ENCODE assay signal across 10 mouse cellular contexts in the genomic region with DNA sequence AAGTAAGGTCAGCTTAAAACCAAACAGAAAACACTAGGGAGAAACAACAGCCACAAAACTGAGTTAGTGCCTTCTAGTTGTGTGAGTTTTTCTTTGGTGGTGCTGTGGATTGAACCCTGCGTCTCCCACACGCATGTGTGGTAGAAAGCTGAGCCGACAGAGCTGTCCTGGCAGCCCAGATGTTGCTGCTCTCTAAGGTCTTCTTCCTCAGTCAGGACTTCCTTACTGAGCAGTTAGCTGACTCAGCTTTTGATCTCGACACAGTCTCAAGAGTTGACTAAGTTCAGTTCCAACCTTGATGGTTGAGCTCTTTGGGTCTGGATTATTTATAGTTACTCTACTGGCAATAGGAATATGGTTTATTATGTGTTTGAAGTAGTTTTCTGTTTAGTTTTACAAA.
DNase-seq lines count a peak whose midpoint lies in the region; ATAC-seq and TF ChIP-seq lines count a peak whose summit lies in the region.
"Had no signal": no experiment of that assay in that cellular context is flagged by ENCODE, and none has a peak within 500 bp of the region (broad histone marks: within the 10 kb centered on the region; RNA-seq: fewer than 3 reads in every experiment).

No protein-coding gene starts in this region.

- H3K4me2 ChIP-seq in midbrain, postnatal 0 days (ENCODE audit: low read depth, low read length, poor library complexity, severe bottlenecking) = 0 out of 2 replicates have a peak overlapping the region, but pooled peaks have one; percentile 3
- no peak overlapping the region for H3K4me2 ChIP-seq in midbrain, embryonic 11.5 days
- no peak overlapping the region for H3K4me2 ChIP-seq in liver, embryonic 12.5 days

- no peak for ATAC-seq in midbrain, postnatal 0 days (ENCODE audit: low FRiP score)
- no peak for ATAC-seq in midbrain, embryonic 11.5 days (ENCODE audit: low FRiP score)
- peak; percentile 64 for ATAC-seq in granulocyte monocyte progenitor cell, adult 5-6 weeks (replicated peaks; ENCODE audit: poor library complexity, severe bottlenecking)
- ATAC-seq in liver, embryonic 12.5 days = no peak
- ATAC-seq: intestine, postnatal 0 days had no signal

- no peak overlapping the region for H3K27ac ChIP-seq in midbrain, postnatal 0 days (ENCODE audit: low read depth, low read length)
- H3K27ac ChIP-seq in midbrain, embryonic 11.5 days (ENCODE audit: low read depth, low read length) = no peak overlapping the region
- no peak overlapping the region for H3K27ac ChIP-seq in liver, embryonic 12.5 days

- no peaks in the 10 kb centered on the region for H3K27me3 ChIP-seq in midbrain, postnatal 0 days (ENCODE audit: insufficient read depth, low read length)
- no peaks in the 10 kb centered on the region for H3K27me3 ChIP-seq in midbrain, embryonic 11.5 days (ENCODE audit: control insufficient read depth, insufficient read depth, low read length)
- H3K27me3 ChIP-seq in liver, embryonic 12.5 days (replicated peaks) = no peaks in the 10 kb centered on the region

- TF ChIP-seq CTCF in midbrain, postnatal 0 days (IDR thresholded peaks at IDR 0.05) = no peak

- no peak overlapping the region for H3K4me3 ChIP-seq in midbrain, postnatal 0 days (ENCODE audit: low read depth, low read length)
- no peak overlapping the region for H3K4me3 ChIP-seq in midbrain, embryonic 11.5 days (ENCODE audit: low read depth, low read length)
- H3K4me3 ChIP-seq in liver, embryonic 12.5 days = no peak overlapping the region

- DNase-seq in heart, adult 11 months = peak; percentile 91
- no peak for DNase-seq in heart, adult 8-10 months (ENCODE audit: low spot score)
- DNase-seq in midbrain, postnatal 0 days (ENCODE audit: low spot score) = no peak
- DNase-seq in midbrain, embryonic 11.5 days (ENCODE audit: low spot score, missing footprints) = no peak
- peak; percentile 56 for DNase-seq in thymus, postnatal 14 days
- no peak for DNase-seq in frontal cortex, postnatal 14 days (ENCODE audit: low spot score in 2 of 2)
- DNase-seq: cerebellum, adult 8-10 months had no signal

- H3K9me3 ChIP-seq in midbrain, postnatal 0 days (ENCODE audit: low read length) = no peaks in the 10 kb centered on the region
- no peaks in the 10 kb centered on the region for H3K9me3 ChIP-seq in midbrain, embryonic 11.5 days (ENCODE audit: control insufficient read depth, low read length)
- no peaks in the 10 kb centered on the region for H3K9me3 ChIP-seq in liver, embryonic 12.5 days (replicated peaks)

- peaks cover 10% of the 10 kb centered on the region for H3K4me1 ChIP-seq in midbrain, postnatal 0 days (ENCODE audit: insufficient read depth, low read length)
- H3K4me1 ChIP-seq in midbrain, embryonic 11.5 days (ENCODE audit: control insufficient read depth, insufficient read depth, low read length) = peaks cover 16% of the 10 kb centered on the region
- peaks cover 12% of the 10 kb centered on the region; the same call in 1 of the 2 replicates for H3K4me1 ChIP-seq in liver, embryonic 12.5 days

- WGBS in midbrain, postnatal 0 days = 82% methylated on average over 4 of the region's 4 CpGs
- 89% methylated on average over 4 of the region's 4 CpGs for WGBS in midbrain, embryonic 11.5 days
- WGBS in liver, embryonic 12.5 days (ENCODE audit: insufficient replicate concordance) = 44% methylated on average over 4 of the region's 4 CpGs

- no peak overlapping the region for H3K9ac ChIP-seq in midbrain, postnatal 0 days (replicated peaks; ENCODE audit: low read length, poor library complexity, severe bottlenecking)
- H3K9ac ChIP-seq in midbrain, embryonic 11.5 days (ENCODE audit: low read length) = no peak overlapping the region
- H3K9ac ChIP-seq in liver, embryonic 12.5 days = no peak overlapping the region

- no peaks in the 10 kb centered on the region for H3K36me3 ChIP-seq in midbrain, postnatal 0 days (ENCODE audit: insufficient read depth, low read length)
- no peaks in the 10 kb centered on the region for H3K36me3 ChIP-seq in midbrain, embryonic 11.5 days (ENCODE audit: control insufficient read depth, insufficient read depth, low read length)
- H3K36me3 ChIP-seq in liver, embryonic 12.5 days = peaks cover 8% of the 10 kb centered on the region

Comparison
In these comparisons a context has a peak if more than half of its experiments do, and no peak if none do; other contexts are left out.
1. DNase-seq: peak in heart, adult 11 months (single experiment) and thymus, postnatal 14 days (single experiment); none in heart, adult 8-10 months (single experiment), midbrain, postnatal 0 days (single experiment), midbrain, embryonic 11.5 days (single experiment) and frontal cortex, postnatal 14 days (0 of 2).